Mouse (Mus musculus) CH12.LX (cell line): ENCODE data around the gene Bmp10. TPM values are rescaled to one million over a fixed set of nuclear protein-coding genes. Genes with fewer than 3 reads are reported as not detected.
A peak's percentile ranks its signal among the peaks of the same experiment; 100 is the strongest.

Experiments used
- DNase-seq: peaks from one replicate; pipeline ENCODE4 v3.0.0-alpha.2; 2013; ENCODE audit errors: extremely low read depth
- H3K27ac ChIP-seq: 2 replicates; pipeline ENCODE4 v1.5.1; 2012; ENCODE audit warnings: low read depth, mild to moderate bottlenecking, control low read depth, moderate library complexity; ENCODE audit not compliant: insufficient read depth
- H3K27me3 ChIP-seq: replicated peaks from 2 replicates; pipeline ENCODE3; 2012; ENCODE audit warnings: inconsistent platforms
- H3K36me3 ChIP-seq, 2 experiments: replicated peaks in 1 of 2; 2 replicates each; pipeline versions ENCODE3 to v1.6.1; 2012; ENCODE audit warnings: inconsistent platforms in 1 of 2, low read length in 1 of 2, mild to moderate bottlenecking in 1 of 2, mixed read lengths in 1 of 2, moderate library complexity in 1 of 2; ENCODE audit not compliant: control insufficient read depth in 1 of 2, insufficient read depth in 1 of 2
- H3K4me1 ChIP-seq, 2 experiments: 2 replicates each; pipeline ENCODE4 v1.6.1; 2012; ENCODE audit warnings: inconsistent platforms in 1 of 2, moderate library complexity in 1 of 2; ENCODE audit not compliant: insufficient read depth in 2 of 2, control insufficient read depth in 1 of 2
- H3K4me2 ChIP-seq: 2 replicates; pipeline ENCODE4 v1.6.1; 2012; ENCODE audit warnings: low read depth, mild to moderate bottlenecking, control low read depth; ENCODE audit not compliant: poor library complexity, insufficient read depth, severe bottlenecking
- H3K4me3 ChIP-seq, 3 experiments: fragments of 150-350 bp in 1 of 3; sonication (generic) in 1 of 3; replicated peaks in 1 of 3; 2 replicates each; pipeline versions ENCODE3 to v1.5.1; 2011 to 2012; ENCODE audit warnings: low read depth in 2 of 3, low read length in 2 of 3, mild to moderate bottlenecking in 2 of 3, moderate library complexity in 2 of 3, control low read depth in 1 of 3, improper control_type of control experiment in 1 of 3, inconsistent platforms in 1 of 3, mixed read lengths in 1 of 3; ENCODE audit not compliant: poor library complexity in 1 of 3
- H3K79me2 ChIP-seq: replicated peaks from 2 replicates; pipeline ENCODE4 v1.6.1; 2012; ENCODE audit warnings: mild to moderate bottlenecking, moderate library complexity; ENCODE audit not compliant: control insufficient read depth, poor library complexity, insufficient read depth, severe bottlenecking; ENCODE audit errors: extremely low read depth
- H3K9ac ChIP-seq: 2 replicates; pipeline ENCODE4 v1.6.1; 2012; ENCODE audit warnings: low read depth, mild to moderate bottlenecking, control low read depth, moderate library complexity; ENCODE audit not compliant: insufficient read depth
- H3K9me3 ChIP-seq: replicated peaks from 2 replicates; pipeline ENCODE3; 2012; ENCODE audit warnings: low read length, inconsistent platforms, mixed read lengths
- BHLHE40 ChIP-seq: IDR thresholded peaks from 2 replicates; pipeline ENCODE4 v1.6.1; 2011; ENCODE audit warnings: mild to moderate bottlenecking, low read depth, low read length, improper control_type of control experiment
- CHD1 ChIP-seq: IDR thresholded peaks from 2 replicates; pipeline ENCODE4 v1.6.1; 2012; ENCODE audit warnings: low read depth, low read length, improper control_type of control experiment, inconsistent platforms
- CHD2 ChIP-seq: IDR thresholded peaks from 2 replicates; pipeline ENCODE4 v1.6.1; 2011; ENCODE audit warnings: low read length, improper control_type of control experiment
- ETS1 ChIP-seq: conservative IDR thresholded peaks from 2 replicates; pipeline ENCODE4 v1.6.1; 2012; ENCODE audit warnings: low read depth, mild to moderate bottlenecking, inconsistent platforms, low read length, improper control_type of control experiment, moderate library complexity
- GABPA ChIP-seq: IDR thresholded peaks from 2 replicates; pipeline ENCODE4 v1.6.1; 2012; ENCODE audit warnings: low read depth, low read length, improper control_type of control experiment, inconsistent platforms; ENCODE audit not compliant: insufficient replicate concordance
- MAX ChIP-seq: IDR thresholded peaks from 2 replicates; pipeline ENCODE4 v1.6.1; 2011; ENCODE audit warnings: low read length, improper control_type of control experiment
- MAZ ChIP-seq: IDR thresholded peaks from 2 replicates; pipeline ENCODE4 v1.6.1; 2012; ENCODE audit warnings: low read depth, mild to moderate bottlenecking, inconsistent platforms, low read length, improper control_type of control experiment, moderate library complexity
- MEF2A ChIP-seq: IDR thresholded peaks from 2 replicates; pipeline ENCODE4 v1.6.1; 2014; ENCODE audit warnings: low read depth, mild to moderate bottlenecking, inconsistent platforms, low read length, improper control_type of control experiment, borderline replicate concordance
- NRF1 ChIP-seq: IDR thresholded peaks from 2 replicates; pipeline ENCODE4 v1.6.1; 2014; ENCODE audit warnings: low read depth, mild to moderate bottlenecking, inconsistent platforms, low read length, improper control_type of control experiment, moderate library complexity
- PAX5 ChIP-seq: IDR thresholded peaks from 2 replicates; pipeline ENCODE4 v1.6.1; 2012; ENCODE audit warnings: low read length, inconsistent platforms, mixed read lengths
- POLR2AphosphoS2 ChIP-seq: IDR thresholded peaks from 2 replicates; pipeline ENCODE4 v1.6.1; 2011; ENCODE audit warnings: low read depth, low read length, improper control_type of control experiment
- RCOR1 ChIP-seq: conservative IDR thresholded peaks from 2 replicates; pipeline ENCODE4 v1.6.1; 2012; ENCODE audit warnings: low read depth, mild to moderate bottlenecking, inconsistent platforms, low read length, improper control_type of control experiment
- SIN3A ChIP-seq: IDR thresholded peaks from 2 replicates; pipeline ENCODE4 v1.6.1; 2012; ENCODE audit warnings: low read length, improper control_type of control experiment, inconsistent platforms
- TBP ChIP-seq: conservative IDR thresholded peaks from 2 replicates; pipeline ENCODE4 v1.6.1; 2011; ENCODE audit warnings: low read depth, low read length, improper control_type of control experiment
- USF1 ChIP-seq: IDR thresholded peaks from 2 replicates; pipeline ENCODE4 v1.6.1; 2014; ENCODE audit warnings: low read depth, mild to moderate bottlenecking, inconsistent platforms, low read length, improper control_type of control experiment
- ZKSCAN1 ChIP-seq: IDR thresholded peaks from 2 replicates; pipeline ENCODE4 v1.6.1; 2012; ENCODE audit warnings: low read depth, inconsistent platforms, low read length, improper control_type of control experiment, borderline replicate concordance
- ZMIZ1 ChIP-seq: IDR thresholded peaks from 2 replicates; pipeline ENCODE4 v1.6.1; 2012; ENCODE audit warnings: low read depth, mild to moderate bottlenecking, inconsistent platforms, low read length, improper control_type of control experiment
- ZNF384 ChIP-seq: IDR thresholded peaks from 2 replicates; pipeline ENCODE4 v1.6.1; 2012; ENCODE audit warnings: low read depth, low read length, improper control_type of control experiment, inconsistent platforms
- dilution Hi-C: fragments of 300-500 bp; cut with MboI; formaldehyde crosslinking; loops from 2 replicates; pipeline ENCODE4 v1.14.3; 2020; ENCODE audit warnings: low sequenced_read_pairs; ENCODE audit not compliant: extremely low pct_unique_long_range_greater_than_20kb, extremely low pct_ligation_motif_present
- in situ Hi-C: fragments of 300-500 bp; cut with MboI; formaldehyde crosslinking; loops from 3 replicates; pipeline ENCODE4 v1.14.3; 2019; ENCODE audit warnings: low sequenced_read_pairs, low pct_ligation_motif_present, low pct_unique_long_range_greater_than_20kb, mixed read lengths
- polyA plus RNA-seq: library from polyadenylated mRNA; unstranded; fragments of >175 nt; gene quantifications from 2 replicates; pipeline ENCODE4 v1.2.1, GENCODE M21; 2012; ENCODE audit warnings: low read depth; ENCODE audit not compliant: insufficient read length
- total RNA-seq, 2 experiments: library from RNA; depleted of rRNA; stranded (reverse); fragments of 300-350 nt in 1 of 2; fragments of >200 nt in 1 of 2; gene quantifications; 2 replicates each; pipeline ENCODE4 v1.2.3; 2012 to 2014

The Bmp10 gene
- total and polyA plus RNA-seq, 3 experiments: not detected

DNA sequence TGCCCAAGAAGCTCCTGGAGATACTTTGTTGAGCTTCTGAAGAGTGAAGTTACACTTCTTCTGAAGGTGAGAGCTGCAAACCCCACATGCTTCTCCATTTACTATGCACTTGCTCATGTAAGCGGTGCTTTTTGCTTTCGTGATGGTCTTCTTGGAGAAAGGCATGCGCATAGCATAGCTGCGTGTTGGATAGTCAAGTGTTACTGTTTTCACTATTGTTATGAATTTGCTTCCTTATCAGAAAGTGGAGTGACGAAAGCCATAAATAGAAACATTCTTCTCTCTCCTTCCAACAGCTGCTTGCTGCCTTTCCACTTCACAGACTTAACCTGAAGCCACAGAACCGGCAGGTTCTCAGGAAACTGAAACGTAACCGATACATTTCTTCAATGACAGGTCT, 8.0 kb downstream of the Bmp10 start:
- Histone ChIP-seq H3K4me2 (no peak overlapping the region), H3K4me1 (no peaks in the 10 kb centered on the region), H3K9ac (no peak overlapping the region), H3K36me3 (no peaks in the 10 kb centered on the region), H3K27me3 (no peaks in the 10 kb centered on the region), H3K79me2 (no peaks in the 10 kb centered on the region), H3K9me3 (peaks cover 7% of the 10 kb centered on the region), H3K27ac (no peak overlapping the region), H3K4me3 (no peak overlapping the region)
- in situ Hi-C loops: no loop called here
- dilution Hi-C loops: no loop called here
- TF ChIP-seq NRF1 (peak; percentile 55), POLR2AphosphoS2 (no peak), BHLHE40 (peak; percentile 44), MEF2A (peak; percentile 42; the same call in 1 of the 2 replicates), ETS1 (peak; percentile 32; the same call in 1 of the 2 replicates)
- no peak for DNase-seq

- Histone ChIP-seq H3K9ac (no peak overlapping the region), H3K4me3 (no peak overlapping the region), H3K4me1 (peaks cover 14 to 30% of the 10 kb centered on the region in 2 experiments), H3K79me2 (no peaks in the 10 kb centered on the region), H3K4me2 (no peak overlapping the region), H3K27ac (no peak overlapping the region), H3K36me3 (no peaks in the 10 kb centered on the region), H3K9me3 (peaks cover 3% of the 10 kb centered on the region), H3K27me3 (peaks cover 3% of the 10 kb centered on the region)
- DNase-seq: no peak
- in situ Hi-C loops (no loop called here), dilution Hi-C loops (no loop called here)
- TF ChIP-seq ZKSCAN1: no peak
- TF ChIP-seq CHD1: no peak
- no peak for TF ChIP-seq ETS1
- no peak for TF ChIP-seq POLR2AphosphoS2
- TF ChIP-seq MAX: no peak
- TF ChIP-seq MAZ: no peak
- no peak for TF ChIP-seq PAX5
- no peak for TF ChIP-seq MEF2A
- no peak for TF ChIP-seq USF1
- no peak for TF ChIP-seq GABPA
- no peak for TF ChIP-seq TBP
- no peak for TF ChIP-seq ZMIZ1
- TF ChIP-seq CHD2: no peak
- TF ChIP-seq BHLHE40: no peak
- TF ChIP-seq RCOR1: no peak
- TF ChIP-seq ZNF384: no peak
- TF ChIP-seq SIN3A: no peak
Measured at GRCm38 (mm10) chr6:87443253-87443652, 14.5 kb downstream of the Bmp10 start.
